Mouse (Mus musculus): ENCODE results near the gene Ppp4r3b. TPM values are rescaled to one million over a fixed set of nuclear protein-coding genes. Genes with fewer than 3 reads are reported as not detected.

The Ppp4r3b gene
- polyA plus RNA-seq, 1 experiment from 2014 or later: 83.4 TPM

- Histone ChIP-seq H3K27ac (no peak overlapping the region), H3K9me3 (no peaks in the 10 kb centered on the region), H3K27me3 (no peaks in the 10 kb centered on the region), H3K36me3 (peaks cover 34% of the 10 kb centered on the region), H3K4me3 (no peak overlapping the region), H3K4me2 (no peak overlapping the region), H3K9ac (no peak overlapping the region), H3K4me1 (no peaks in the 10 kb centered on the region)
- 91% methylated on average over 5 of the region's 5 CpGs for WGBS
- ATAC-seq (ENCODE audit: borderline replicate concordance, extremely low read depth, low FRiP score, low TSS enrichment): no peak
Measured at GRCm38 (mm10) chr11:29181751-29182150, 9.1 kb downstream of the Ppp4r3b start.

- H3K9ac ChIP-seq: no peak overlapping the region
- H3K4me3 ChIP-seq: no peak overlapping the region
- peaks cover 46% of the 10 kb centered on the region for H3K36me3 ChIP-seq
- H3K27ac ChIP-seq: no peak overlapping the region
- WGBS: 83% methylated on average over 2 of the region's 2 CpGs
- no peaks in the 10 kb centered on the region for H3K9me3 ChIP-seq
- no peak for ATAC-seq (ENCODE audit: borderline replicate concordance, extremely low read depth, low FRiP score, low TSS enrichment)
- no peaks in the 10 kb centered on the region for H3K27me3 ChIP-seq
- no peak overlapping the region for H3K4me2 ChIP-seq
- H3K4me1 ChIP-seq: no peaks in the 10 kb centered on the region
Measured at GRCm38 (mm10) chr11:29188981-29189380, 16.3 kb downstream of the Ppp4r3b start.

- no peak overlapping the region for H3K27ac ChIP-seq
- H3K4me2 ChIP-seq: no peak overlapping the region
- H3K9ac ChIP-seq: no peak overlapping the region
- no peak overlapping the region for H3K4me3 ChIP-seq
- ATAC-seq (ENCODE audit: borderline replicate concordance, extremely low read depth, low FRiP score, low TSS enrichment): no peak
- H3K9me3 ChIP-seq: no peaks in the 10 kb centered on the region
- WGBS: 78% methylated on average over 5 of the region's 5 CpGs
- H3K4me1 ChIP-seq: no peaks in the 10 kb centered on the region
- peaks cover 33% of the 10 kb centered on the region for H3K36me3 ChIP-seq
- no peaks in the 10 kb centered on the region for H3K27me3 ChIP-seq
Measured at GRCm38 (mm10) chr11:29203653-29204052, 31.0 kb downstream of the Ppp4r3b start.

- H3K9ac ChIP-seq: no peak overlapping the region
- H3K9me3 ChIP-seq: no peaks in the 10 kb centered on the region
- H3K36me3 ChIP-seq: peaks cover 33% of the 10 kb centered on the region
- no peak overlapping the region for H3K27ac ChIP-seq
- H3K27me3 ChIP-seq: no peaks in the 10 kb centered on the region
- no peak overlapping the region for H3K4me2 ChIP-seq
- ATAC-seq (ENCODE audit: borderline replicate concordance, extremely low read depth, low FRiP score, low TSS enrichment): no peak
- no peak overlapping the region for H3K4me3 ChIP-seq
- WGBS: 87% methylated on average over 2 of the region's 2 CpGs
- no peaks in the 10 kb centered on the region for H3K4me1 ChIP-seq
Measured at GRCm38 (mm10) chr11:29209774-29210173, 37.1 kb downstream of the Ppp4r3b start.

GRCm38 (mm10) chr11:29216196-29216595 lies 43.5 kb downstream of the Ppp4r3b start:
- Histone ChIP-seq H3K27me3 (no peaks in the 10 kb centered on the region), H3K9me3 (no peaks in the 10 kb centered on the region), H3K4me2 (no peak overlapping the region), H3K36me3 (peaks cover 65% of the 10 kb centered on the region), H3K9ac (no peak overlapping the region), H3K4me1 (no peaks in the 10 kb centered on the region), H3K27ac (no peak overlapping the region), H3K4me3 (no peak overlapping the region)
- no peak for ATAC-seq (ENCODE audit: borderline replicate concordance, extremely low read depth, low FRiP score, low TSS enrichment)
- 79% methylated on average over 2 of the region's 2 CpGs for WGBS

GRCm38 (mm10) chr11:29219055-29219454 lies 46.4 kb downstream of the Ppp4r3b start:
- H3K9me3 ChIP-seq: no peaks in the 10 kb centered on the region
- no peak overlapping the region for H3K9ac ChIP-seq
- no peak for ATAC-seq (ENCODE audit: borderline replicate concordance, extremely low read depth, low FRiP score, low TSS enrichment)
- no peak overlapping the region for H3K4me3 ChIP-seq
- H3K27ac ChIP-seq: no peak overlapping the region
- H3K36me3 ChIP-seq: peaks cover 74% of the 10 kb centered on the region
- no peak overlapping the region for H3K4me2 ChIP-seq
- no peaks in the 10 kb centered on the region for H3K27me3 ChIP-seq
- H3K4me1 ChIP-seq: no peaks in the 10 kb centered on the region

GRCm38 (mm10) chr11:29222310-29222709 lies 49.6 kb downstream of the Ppp4r3b start:
- H3K4me3 ChIP-seq: no peak overlapping the region
- no peaks in the 10 kb centered on the region for H3K4me1 ChIP-seq
- no peaks in the 10 kb centered on the region for H3K27me3 ChIP-seq
- no peak overlapping the region for H3K9ac ChIP-seq
- no peak overlapping the region for H3K4me2 ChIP-seq
- WGBS: 66% methylated on average over 5 of the region's 5 CpGs
- ATAC-seq (ENCODE audit: borderline replicate concordance, extremely low read depth, low FRiP score, low TSS enrichment): no peak
- no peak overlapping the region for H3K27ac ChIP-seq
- H3K36me3 ChIP-seq: peaks cover 61% of the 10 kb centered on the region
- H3K9me3 ChIP-seq: no peaks in the 10 kb centered on the region

- Histone ChIP-seq H3K4me2 (no peak overlapping the region), H3K4me3 (no peak overlapping the region), H3K4me1 (no peaks in the 10 kb centered on the region), H3K9me3 (no peaks in the 10 kb centered on the region), H3K27ac (no peak overlapping the region), H3K27me3 (no peaks in the 10 kb centered on the region), H3K9ac (no peak overlapping the region), H3K36me3 (peaks cover 70% of the 10 kb centered on the region)
- no peak for ATAC-seq (ENCODE audit: borderline replicate concordance, extremely low read depth, low FRiP score, low TSS enrichment)
- 78% methylated on average over 2 of the region's 2 CpGs for WGBS
Measured at GRCm38 (mm10) chr11:29224754-29225153, 52.1 kb downstream of the Ppp4r3b start.

GRCm38 (mm10) chr11:29228957-29229356 lies 56.3 kb downstream of the Ppp4r3b start:
- no peak overlapping the region for H3K9ac ChIP-seq
- ATAC-seq (ENCODE audit: borderline replicate concordance, extremely low read depth, low FRiP score, low TSS enrichment): no peak
- WGBS: 83% methylated on average over 2 of the region's 2 CpGs
- H3K4me2 ChIP-seq: no peak overlapping the region
- no peak overlapping the region for H3K27ac ChIP-seq
- no peaks in the 10 kb centered on the region for H3K4me1 ChIP-seq
- no peaks in the 10 kb centered on the region for H3K27me3 ChIP-seq
- peaks cover 40% of the 10 kb centered on the region for H3K36me3 ChIP-seq
- no peaks in the 10 kb centered on the region for H3K9me3 ChIP-seq
- no peak overlapping the region for H3K4me3 ChIP-seq

GRCm38 (mm10) chr11:29233569-29233968 lies 60.9 kb downstream of the Ppp4r3b start:
- ATAC-seq (ENCODE audit: borderline replicate concordance, extremely low read depth, low FRiP score, low TSS enrichment): no peak
- WGBS: 73% methylated on average over 1 of the region's 1 CpGs
- H3K9ac ChIP-seq: no peak overlapping the region

GRCm38 (mm10) chr11:29237364-29237763 lies 64.7 kb downstream of the Ppp4r3b start:
- H3K4me3 ChIP-seq: no peak overlapping the region
- H3K9ac ChIP-seq: no peak overlapping the region
- H3K27ac ChIP-seq: no peak overlapping the region
- no peaks in the 10 kb centered on the region for H3K9me3 ChIP-seq
- no peak for ATAC-seq (ENCODE audit: borderline replicate concordance, extremely low read depth, low FRiP score, low TSS enrichment)
- H3K4me2 ChIP-seq: no peak overlapping the region
- H3K27me3 ChIP-seq: no peaks in the 10 kb centered on the region
- no peaks in the 10 kb centered on the region for H3K4me1 ChIP-seq
- peaks cover 15% of the 10 kb centered on the region; the same call in 1 of the 2 replicates for H3K36me3 ChIP-seq

More at GRCm38 (mm10) chr11:29233569-29233968, 60.9 kb downstream of the Ppp4r3b start:
- Histone ChIP-seq H3K9me3 (no peaks in the 10 kb centered on the region), H3K4me2 (no peak overlapping the region), H3K4me3 (no peak overlapping the region), H3K4me1 (no peaks in the 10 kb centered on the region), H3K27me3 (no peaks in the 10 kb centered on the region), H3K36me3 (peaks cover 16% of the 10 kb centered on the region), H3K27ac (no peak overlapping the region)

- no peaks in the 10 kb centered on the region for H3K4me1 ChIP-seq
- no peak overlapping the region for H3K4me2 ChIP-seq
- H3K4me3 ChIP-seq: no peak overlapping the region
- H3K27me3 ChIP-seq: no peaks in the 10 kb centered on the region
- no peaks in the 10 kb centered on the region for H3K9me3 ChIP-seq
- peaks cover 16% of the 10 kb centered on the region; the same call in 1 of the 2 replicates for H3K36me3 ChIP-seq
- H3K9ac ChIP-seq: no peak overlapping the region
- ATAC-seq (ENCODE audit: borderline replicate concordance, extremely low read depth, low FRiP score, low TSS enrichment): no peak
- no peak overlapping the region for H3K27ac ChIP-seq
Measured at GRCm38 (mm10) chr11:29238047-29238446, 65.4 kb downstream of the Ppp4r3b start.

GRCm38 (mm10) chr11:29238551-29238950 lies 65.9 kb downstream of the Ppp4r3b start:
- H3K27me3 ChIP-seq: no peaks in the 10 kb centered on the region
- no peaks in the 10 kb centered on the region for H3K4me1 ChIP-seq
- WGBS: 85% methylated on average over 3 of the region's 3 CpGs
- no peak overlapping the region for H3K9ac ChIP-seq
- no peak overlapping the region for H3K4me2 ChIP-seq
- no peaks in the 10 kb centered on the region for H3K9me3 ChIP-seq
- H3K36me3 ChIP-seq: peaks cover 16% of the 10 kb centered on the region; the same call in 1 of the 2 replicates
- H3K4me3 ChIP-seq: no peak overlapping the region
- H3K27ac ChIP-seq: no peak overlapping the region
- ATAC-seq (ENCODE audit: borderline replicate concordance, extremely low read depth, low FRiP score, low TSS enrichment): no peak

Measured in lung, embryonic 15.5 days (tissue).